Mouse (Mus musculus) macrophage (primary cell): ENCODE measurements around the gene Atp2a2. TPM values are rescaled to one million over a fixed set of nuclear protein-coding genes. Genes with fewer than 3 reads are reported as not detected.

ENCODE experiments used
- H3K27ac ChIP-seq: fragments of 350-480 bp; formaldehyde crosslinking; 2 replicates; pipeline ENCODE4 v1.9.0; 2021
- H3K36me3 ChIP-seq: fragments of 350-480 bp; formaldehyde crosslinking; 2 replicates; pipeline ENCODE4 v1.9.0; 2021; ENCODE audit errors: inconsistent target
- H3K4me3 ChIP-seq: fragments of 350-480 bp; formaldehyde crosslinking; 2 replicates; pipeline ENCODE4 v1.9.0; 2021; ENCODE audit errors: inconsistent target
- H3K79me2 ChIP-seq: fragments of 350-480 bp; formaldehyde crosslinking; 2 replicates; pipeline ENCODE4 v1.9.0; 2021; ENCODE audit errors: inconsistent target
- WGBS: methylation state at CpG from one replicate; pipeline ENCODE4 v1.1.7; 2026; ENCODE audit warnings: inconsistent platforms; ENCODE audit not compliant: missing documents; 5-methylcytosine and 5-hydroxymethylcytosine counted together
- polyA plus RNA-seq: library from polyadenylated mRNA; stranded (reverse); fragments of 250-400 nt; gene quantifications from 3 replicates; pipeline ENCODE4 v1.2.4, GENCODE M21; 2018; ENCODE audit warnings: inconsistent platforms
- total RNA-seq, 78 experiments: library from RNA; depleted of rRNA; stranded (reverse); fragments of 250-400 nt; gene quantifications; 1 replicate in 9 of 78; 2 replicates in 24 of 78; 3 replicates in 43 of 78; 4 replicates in 2 of 78; pipeline ENCODE4 v1.2.4; 2018; ENCODE audit warnings: inconsistent platforms in 56 of 78

Atp2a2 gene
- 100 to 1,000 TPM in 19 of 26 experiments, 10 to 100 TPM in 7; 70.5 to 173 (median 117) TPM for total RNA-seq (2018; cell fraction: chromatin; rRNA removed)
- 100 to 1,000 TPM in 9 of 26 experiments, 10 to 100 TPM in 17; 57.6 to 135 (median 96.4) TPM for total RNA-seq (2018; cell fraction: cytosol; rRNA removed)
- total RNA-seq (2018; cell fraction: nucleus; rRNA removed), result 100 to 1,000 TPM; 102 to 289 (median 159) TPM
- 72.1 to 135 TPM (median 74.7 TPM) in 3 replicates for polyA plus RNA-seq

- WGBS, result under 1% methylated on average over 94 of the region's 113 CpGs
- peak within 1 kb of the TSS; percentile 51 for H3K27ac ChIP-seq
- H3K79me2 ChIP-seq, result peaks cover 38% of the 10 kb centered on the region
- peak within 1 kb of the TSS; percentile 58 for H3K4me3 ChIP-seq
- H3K36me3 ChIP-seq, result peaks cover under 1% of the 10 kb centered on the region; the same call in 1 of the 2 replicates
Observed at GRCm38 (mm10) chr5:122502077-122502941, at the start of gene Atp2a2. Atp2a2 (minus strand) TSS chr5:122502225.

- 44% methylated on average over 7 of the region's 8 CpGs for WGBS
- Histone ChIP-seq H3K79me2 (no peaks in the 10 kb centered on the region), H3K36me3 (no peaks in the 10 kb centered on the region), H3K4me3 (no peak overlapping the region), H3K27ac (peak overlapping the region; percentile 65)
Observed at GRCm38 (mm10) chr5:122550460-122550859, 48.4 kb upstream of the Atp2a2 start.

GRCm38 (mm10) chr5:122548671-122549070 lies 46.6 kb upstream of the Atp2a2 start:
- H3K79me2 ChIP-seq, result no peaks in the 10 kb centered on the region
- peak overlapping the region; percentile 41 for H3K27ac ChIP-seq
- H3K4me3 ChIP-seq, result no peak overlapping the region
- 65% methylated on average over 6 of the region's 6 CpGs for WGBS
- no peaks in the 10 kb centered on the region for H3K36me3 ChIP-seq

GRCm38 (mm10) chr5:122547810-122548209 lies 45.8 kb upstream of the Atp2a2 start:
- H3K27ac ChIP-seq, result peak overlapping the region; percentile 49
- 79% methylated on average over 6 of the region's 6 CpGs for WGBS

GRCm38 (mm10) chr5:122547251-122547714 lies 45.3 kb upstream of the Atp2a2 start:
- Histone ChIP-seq H3K27ac (peak overlapping the region; percentile 49), H3K36me3 (no peaks in the 10 kb centered on the region), H3K4me3 (no peak overlapping the region), H3K79me2 (no peaks in the 10 kb centered on the region)
- WGBS, result under 1% methylated on average over 7 of the region's 7 CpGs

More at GRCm38 (mm10) chr5:122547810-122548209, 45.8 kb upstream of the Atp2a2 start:
- Histone ChIP-seq H3K36me3 (no peaks in the 10 kb centered on the region), H3K79me2 (no peaks in the 10 kb centered on the region), H3K4me3 (no peak overlapping the region)

- Histone ChIP-seq H3K36me3 (no peaks in the 10 kb centered on the region), H3K4me3 (no peak overlapping the region), H3K79me2 (no peaks in the 10 kb centered on the region), H3K27ac (no peak overlapping the region)
- 92% methylated on average over 6 of the region's 6 CpGs for WGBS
Observed at GRCm38 (mm10) chr5:122543392-122543791, 41.4 kb upstream of the Atp2a2 start.

GRCm38 (mm10) chr5:122541871-122542270 lies 39.8 kb upstream of the Atp2a2 start:
- Histone ChIP-seq H3K27ac (no peak overlapping the region), H3K4me3 (no peak overlapping the region), H3K79me2 (no peaks in the 10 kb centered on the region), H3K36me3 (no peaks in the 10 kb centered on the region)
- 76% methylated on average over 8 of the region's 8 CpGs for WGBS

GRCm38 (mm10) chr5:122538077-122538476 lies 36.1 kb upstream of the Atp2a2 start:
- Histone ChIP-seq H3K4me3 (no peak overlapping the region), H3K36me3 (no peaks in the 10 kb centered on the region), H3K79me2 (no peaks in the 10 kb centered on the region), H3K27ac (no peak overlapping the region)
- 32% methylated on average over 11 of the region's 11 CpGs for WGBS

- Histone ChIP-seq H3K79me2 (no peaks in the 10 kb centered on the region), H3K36me3 (no peaks in the 10 kb centered on the region), H3K4me3 (no peak overlapping the region), H3K27ac (no peak overlapping the region)
- WGBS, result 95% methylated on average over 5 of the region's 5 CpGs
Observed at GRCm38 (mm10) chr5:122537654-122538053, 35.6 kb upstream of the Atp2a2 start.

GRCm38 (mm10) chr5:122533884-122534283 lies 31.9 kb upstream of the Atp2a2 start:
- Histone ChIP-seq H3K4me3 (no peak overlapping the region), H3K36me3 (no peaks in the 10 kb centered on the region), H3K79me2 (no peaks in the 10 kb centered on the region), H3K27ac (no peak overlapping the region)
- WGBS, result 73% methylated on average over 8 of the region's 8 CpGs

- no peak overlapping the region for H3K27ac ChIP-seq
- no peaks in the 10 kb centered on the region for H3K36me3 ChIP-seq
- 93% methylated on average over 9 of the region's 9 CpGs for WGBS
- no peak overlapping the region for H3K4me3 ChIP-seq
- no peaks in the 10 kb centered on the region for H3K79me2 ChIP-seq
Observed at GRCm38 (mm10) chr5:122529913-122530604, 28.0 kb upstream of the Atp2a2 start.

GRCm38 (mm10) chr5:122529316-122529715 lies 27.3 kb upstream of the Atp2a2 start:
- Histone ChIP-seq H3K79me2 (no peaks in the 10 kb centered on the region), H3K36me3 (no peaks in the 10 kb centered on the region), H3K4me3 (no peak overlapping the region), H3K27ac (no peak overlapping the region)
- WGBS, result 89% methylated on average over 3 of the region's 3 CpGs

- no peaks in the 10 kb centered on the region for H3K79me2 ChIP-seq
- no peak overlapping the region for H3K4me3 ChIP-seq
- no peaks in the 10 kb centered on the region for H3K36me3 ChIP-seq
- H3K27ac ChIP-seq, result no peak overlapping the region
- WGBS, result 85% methylated on average over 3 of the region's 3 CpGs
Observed at GRCm38 (mm10) chr5:122528591-122528990, 26.6 kb upstream of the Atp2a2 start.

- no peak overlapping the region for H3K4me3 ChIP-seq
- WGBS, result 90% methylated on average over 11 of the region's 11 CpGs
- H3K27ac ChIP-seq, result no peak overlapping the region
Observed at GRCm38 (mm10) chr5:122527761-122528160, 25.7 kb upstream of the Atp2a2 start.

More at GRCm38 (mm10) chr5:122527761-122528160, 25.7 kb upstream of the Atp2a2 start:
- no peaks in the 10 kb centered on the region for H3K36me3 ChIP-seq
- H3K79me2 ChIP-seq, result no peaks in the 10 kb centered on the region
